Mouse (Mus musculus) heart, adult 2 months (tissue): ENCODE data around the gene Tnfaip6.

Experiments used
- CTCF ChIP-seq: fragments of 200-600 bp; IDR thresholded peaks from 2 replicates; pipeline ENCODE4 v1.8.1; 2022; ENCODE audit warnings: antibody characterized with exemption, mild to moderate bottlenecking, moderate library complexity
- EP300 ChIP-seq: fragments of 200-500 bp; IDR thresholded peaks from 2 replicates; pipeline ENCODE4 v1.6.1; 2011; ENCODE audit warnings: low read depth, low read length, control low read depth; ENCODE audit not compliant: insufficient read depth
- POLR2A ChIP-seq: fragments of 200-500 bp; IDR thresholded peaks from 2 replicates; pipeline ENCODE4 v1.6.1; 2011; ENCODE audit warnings: mild to moderate bottlenecking, low read depth, low read length, control low read depth; ENCODE audit not compliant: insufficient read depth

- TF ChIP-seq CTCF (no peak), EP300 (no peak), POLR2A (no peak)
Observed at GRCm38 (mm10) chr2:52042714-52043113, 4.9 kb downstream of the Tnfaip6 start.
